Mouse (Mus musculus) kidney, adult 11 months (tissue): ENCODE results near the gene Car7.

Experiments used
- DNase-seq: peaks from one replicate; pipeline ENCODE4 v3.0.0; 2022

The Car7 gene

DNA sequence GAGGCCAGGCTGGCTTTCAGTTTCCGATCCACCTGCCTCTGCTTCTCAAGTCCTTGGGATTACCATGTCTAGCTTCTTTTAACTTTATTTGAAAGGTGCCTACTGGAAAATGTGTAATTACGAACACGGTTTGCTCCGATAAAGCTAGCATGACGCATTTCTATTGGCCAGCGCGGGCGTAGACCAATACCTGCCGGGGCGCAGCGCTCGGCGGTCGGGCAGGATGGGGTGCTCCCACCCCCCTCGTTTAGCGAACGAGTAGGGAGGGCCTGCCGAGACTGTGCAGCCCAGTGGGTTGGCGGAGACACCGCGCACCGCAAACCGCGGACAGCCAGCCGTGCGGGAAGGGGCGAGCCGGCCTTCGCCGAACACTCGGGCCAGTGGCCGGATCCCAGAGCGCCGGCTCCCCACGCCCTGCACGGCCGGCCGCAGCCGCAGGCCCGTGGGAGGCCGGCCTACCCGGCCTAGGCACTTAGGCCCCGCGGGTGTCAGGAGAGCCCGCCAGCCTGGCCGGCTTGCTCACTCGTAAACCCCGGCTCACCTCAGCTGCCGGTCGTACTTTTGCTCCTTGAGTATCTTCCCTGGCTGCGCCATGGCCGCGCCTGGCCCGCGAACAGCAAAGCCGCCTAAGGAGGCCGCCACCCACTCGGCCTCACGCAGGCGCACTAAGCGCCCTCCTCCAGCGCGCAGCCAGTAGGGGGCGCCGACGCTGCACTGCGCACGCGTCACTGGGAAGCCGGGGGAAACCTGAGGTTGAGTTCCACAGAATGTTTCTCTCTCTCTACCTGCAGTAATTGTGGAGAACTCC lies at the start of gene Car7, which contains the start of gene Nae1:
Gene Car7, plus strand, starts transcription at position 719 of the 808 bp plus-strand sequence.
Gene Nae1, minus strand, starts transcription at position 667 of the 808 bp plus-strand sequence.
- DNase-seq, result peak; percentile 91

DNA sequence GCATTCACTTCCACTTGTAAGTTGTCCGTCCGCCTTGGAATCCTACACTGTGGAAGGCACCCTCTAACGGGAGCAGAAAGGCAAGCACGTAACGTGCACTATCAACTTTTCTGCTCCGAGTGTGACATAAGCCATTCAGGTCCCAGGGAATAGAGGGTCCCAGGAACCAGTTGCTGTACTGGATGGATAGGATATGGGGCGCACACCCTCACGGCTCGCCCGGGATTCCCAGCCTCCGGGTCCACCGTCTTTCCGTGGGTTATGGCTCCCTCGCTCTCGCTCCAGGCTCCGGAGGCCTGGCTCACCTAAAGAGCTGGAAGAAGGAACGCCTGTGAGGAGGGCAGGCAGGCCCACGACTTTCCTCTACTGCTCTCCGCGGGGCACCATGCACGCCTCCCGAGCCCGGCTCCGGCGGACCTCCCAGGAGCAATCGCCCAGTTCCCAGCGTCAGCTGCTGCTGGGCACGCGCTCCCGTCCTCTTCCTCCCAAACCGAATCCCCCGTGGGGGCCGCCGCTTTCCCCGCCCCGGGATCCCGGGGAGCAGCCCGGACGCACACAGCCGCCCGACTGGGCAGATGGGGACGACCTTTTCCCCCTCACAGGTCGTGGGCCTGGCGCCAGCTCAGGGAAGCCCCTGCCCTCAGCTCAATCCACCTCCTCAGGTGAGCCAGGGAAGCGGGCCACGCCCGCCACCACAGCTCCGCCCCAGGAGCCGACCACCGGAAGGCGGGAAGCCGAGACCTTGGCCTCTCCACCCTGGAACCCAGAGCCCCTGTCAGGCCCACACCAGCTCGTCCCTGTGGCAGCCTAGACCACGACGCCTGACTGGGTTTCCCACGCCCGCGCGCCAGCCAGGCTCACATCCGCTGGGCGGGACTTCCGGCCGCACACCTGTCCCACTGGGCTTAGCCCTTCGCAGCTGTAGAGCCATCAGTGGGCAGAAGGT lies 25.2 kb upstream of the Car7 start, which contains the start of gene Terb1:
Gene Terb1, minus strand, starts transcription at position 850 of the 946 bp plus-strand sequence.
- DNase-seq, result peak; percentile 40

DNA sequence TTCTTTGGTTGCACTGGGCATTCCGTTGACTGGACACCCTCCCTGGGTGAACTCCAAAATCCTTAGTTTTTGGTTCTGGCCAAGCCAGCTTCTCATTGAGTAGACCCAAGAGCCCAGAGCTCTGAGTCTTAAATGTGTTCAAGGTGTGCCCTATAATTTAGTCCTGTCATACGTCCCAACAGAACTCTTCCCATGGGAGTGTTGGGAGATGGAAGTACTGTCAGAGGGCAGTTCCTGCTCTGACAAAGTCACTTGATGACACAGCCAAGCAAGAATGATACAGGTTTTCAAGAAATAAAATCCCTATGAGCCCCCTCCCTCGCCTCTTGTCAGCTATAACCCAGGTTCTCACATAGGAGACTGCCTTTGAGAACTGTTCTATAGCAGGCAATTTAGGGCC lies 24.4 kb upstream of the Car7 start:
- no peak for DNase-seq

DNA sequence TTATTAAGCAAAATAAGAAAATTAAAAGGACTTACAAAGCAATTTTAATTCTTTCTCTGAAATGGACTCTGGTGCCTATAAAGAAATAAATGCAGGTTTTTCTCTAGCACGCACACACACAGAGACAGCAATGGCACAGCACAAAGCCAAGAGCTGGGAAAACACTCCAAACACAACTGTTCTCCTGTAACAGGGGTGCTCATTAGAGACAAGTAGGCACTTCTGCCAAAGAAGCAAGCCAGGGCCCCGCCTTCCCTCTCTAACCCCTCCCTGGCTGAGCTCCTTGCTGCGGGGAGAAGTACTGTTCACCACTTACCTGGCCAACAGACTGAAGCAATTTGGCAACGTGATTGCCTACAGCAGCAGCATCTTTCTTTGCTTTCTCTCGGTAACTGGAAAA lies 16.6 kb upstream of the Car7 start:
- no peak for DNase-seq

DNA sequence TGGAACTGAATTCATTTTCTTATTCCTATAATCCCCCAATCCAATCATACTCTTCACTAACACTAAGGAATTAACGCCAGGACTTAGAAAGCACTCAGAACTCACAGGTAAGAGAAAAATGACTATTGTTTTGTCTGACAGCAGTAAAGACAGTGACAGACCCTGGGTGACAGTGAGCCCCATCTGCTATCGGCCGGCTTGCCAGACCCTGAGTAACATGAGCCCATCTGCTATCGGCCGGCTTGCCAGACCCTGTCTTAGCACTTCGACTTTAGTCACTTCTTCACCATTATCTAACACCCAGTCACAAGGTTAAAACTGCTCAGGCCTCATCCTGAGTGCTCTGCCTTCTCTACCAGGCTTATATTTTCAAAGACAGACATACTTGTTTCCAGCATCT lies 4.8 kb upstream of the Car7 start:
- DNase-seq, result no peak

DNA sequence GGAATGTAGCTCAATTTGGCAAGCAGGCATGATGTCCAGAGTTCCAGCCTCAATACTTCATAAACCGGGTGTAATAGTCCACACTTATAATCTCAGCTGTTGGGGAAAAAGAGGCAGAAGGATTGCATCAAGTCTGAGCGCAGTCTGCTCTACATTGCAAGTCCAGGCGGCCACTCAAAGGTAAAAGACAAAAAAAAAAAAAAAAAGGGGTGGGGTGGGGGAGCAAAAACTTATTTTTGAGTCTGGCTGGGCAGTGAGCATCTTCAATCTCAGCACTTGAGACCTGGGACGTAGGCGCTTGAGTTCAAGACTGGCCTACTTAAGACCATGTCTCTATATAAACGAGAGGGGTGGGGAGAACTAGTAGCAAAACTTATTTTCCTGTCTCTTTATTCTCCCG lies 938 bp upstream of the Car7 start:
- DNase-seq, result no peak

DNA sequence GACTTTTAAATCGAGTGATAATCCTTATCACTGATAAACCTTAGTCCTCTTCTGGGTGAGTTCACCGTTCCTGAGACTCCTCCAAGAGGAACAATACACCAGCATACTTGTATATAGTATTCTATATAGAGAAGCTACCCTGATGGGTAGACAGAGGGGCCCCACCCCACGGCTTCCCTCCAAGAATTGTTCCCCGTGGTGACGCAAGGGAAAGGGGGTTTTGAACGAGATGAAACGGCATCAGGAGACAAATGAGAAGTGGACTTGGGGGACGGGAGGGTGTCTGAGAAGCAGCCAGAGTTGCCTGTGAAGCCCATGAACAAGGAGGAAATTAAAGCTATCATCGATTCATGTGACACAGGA lies 271 bp downstream of the Car7 start:
- DNase-seq, result peak; percentile 19

DNA sequence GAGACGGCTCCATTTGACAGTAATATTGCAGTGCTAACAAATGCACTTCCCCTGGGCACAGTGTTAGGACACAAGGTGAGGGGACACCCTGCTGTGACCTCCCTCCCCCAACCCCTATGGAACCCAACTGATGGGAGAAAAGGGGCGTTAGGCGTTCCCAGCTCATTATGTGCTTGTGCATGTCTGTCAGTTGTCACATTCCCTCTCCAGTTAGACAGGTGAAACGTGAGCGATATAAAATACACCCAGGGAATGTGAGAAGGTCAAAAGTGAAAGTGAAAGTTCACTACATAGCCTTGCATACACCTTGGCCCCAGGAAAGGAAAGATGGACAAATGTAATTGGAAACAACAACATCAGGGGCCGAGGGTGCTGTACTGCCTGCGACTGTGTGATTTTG lies 889 bp downstream of the Car7 start:
- no peak for DNase-seq

DNA sequence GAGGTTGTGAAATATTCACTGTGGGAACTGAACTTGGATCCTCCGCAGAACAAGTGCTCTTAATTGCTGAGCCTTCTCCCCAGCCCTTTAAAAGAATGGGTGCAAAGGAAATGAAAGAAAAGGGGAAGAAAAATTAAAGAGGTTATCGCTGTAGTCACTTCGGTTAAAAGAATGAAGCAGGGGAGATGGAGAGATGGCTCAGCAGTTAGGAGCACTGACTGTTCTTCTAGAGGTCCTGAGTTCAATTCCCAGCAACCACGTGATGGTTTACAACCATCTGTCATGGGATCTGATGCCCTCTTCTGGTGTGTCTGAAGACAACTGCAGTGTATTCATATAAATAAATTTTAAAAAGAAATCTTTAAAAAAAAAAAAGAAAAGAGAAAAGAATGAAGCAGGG lies 1.5 kb downstream of the Car7 start:
- no peak for DNase-seq

DNA sequence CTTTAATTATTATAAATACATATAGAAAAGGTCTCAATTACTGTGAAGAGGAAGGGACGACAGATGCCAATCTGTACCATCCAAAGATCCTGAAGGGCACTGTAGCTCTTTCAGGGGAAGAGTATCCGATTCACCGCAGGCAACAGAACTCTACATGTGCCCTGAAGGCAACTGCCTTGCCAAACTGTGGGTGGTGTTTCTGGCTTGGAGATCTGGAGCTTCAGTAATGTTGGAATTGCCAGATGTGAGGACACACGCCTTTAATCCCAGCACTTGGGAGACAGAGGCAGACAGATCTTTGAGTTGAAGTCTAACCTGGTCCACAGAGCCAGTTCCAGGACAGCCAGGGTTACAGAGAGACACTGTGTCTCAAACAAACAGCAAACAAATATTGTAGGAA lies 4.4 kb downstream of the Car7 start:
- no peak for DNase-seq

DNA sequence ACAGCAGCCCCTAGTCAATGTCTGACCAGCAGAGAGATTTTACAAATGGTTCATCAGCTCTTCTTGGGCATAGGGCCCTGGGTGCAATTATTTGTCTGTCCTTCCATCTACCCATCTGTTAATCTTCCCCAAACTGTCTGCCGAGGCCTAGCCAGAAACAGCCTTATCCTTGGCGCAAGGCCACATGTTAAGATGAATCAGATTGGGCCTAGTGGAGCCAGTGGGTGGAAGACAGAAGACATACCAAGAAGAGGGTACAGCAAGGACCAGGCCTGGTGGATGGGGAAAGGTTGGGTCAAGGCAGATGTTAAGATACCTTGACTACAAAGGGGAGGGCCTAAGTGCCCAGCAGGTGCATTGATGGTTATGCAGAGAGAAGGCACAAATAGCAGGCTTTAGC lies 5.1 kb downstream of the Car7 start:
- no peak for DNase-seq

DNA sequence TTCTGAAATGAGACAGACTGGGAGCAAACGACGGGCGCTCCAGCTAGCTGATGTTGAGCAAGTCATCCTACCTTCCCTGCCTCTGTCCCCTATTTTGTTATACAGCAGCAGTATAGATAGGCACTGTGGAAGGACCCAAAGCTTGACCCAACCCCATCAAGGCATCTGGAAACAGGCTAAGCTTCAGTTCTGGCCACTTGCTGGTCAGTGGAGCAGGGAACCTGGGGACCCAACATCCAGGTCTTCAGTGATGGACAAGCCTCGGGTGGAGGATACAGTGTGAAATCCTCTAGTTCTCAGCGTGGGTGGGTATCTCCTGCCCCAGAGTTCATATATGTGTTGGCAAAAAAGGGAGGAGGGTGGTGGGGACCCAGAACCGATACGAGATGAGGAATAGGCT lies 5.7 kb downstream of the Car7 start:
- DNase-seq, result no peak

DNA sequence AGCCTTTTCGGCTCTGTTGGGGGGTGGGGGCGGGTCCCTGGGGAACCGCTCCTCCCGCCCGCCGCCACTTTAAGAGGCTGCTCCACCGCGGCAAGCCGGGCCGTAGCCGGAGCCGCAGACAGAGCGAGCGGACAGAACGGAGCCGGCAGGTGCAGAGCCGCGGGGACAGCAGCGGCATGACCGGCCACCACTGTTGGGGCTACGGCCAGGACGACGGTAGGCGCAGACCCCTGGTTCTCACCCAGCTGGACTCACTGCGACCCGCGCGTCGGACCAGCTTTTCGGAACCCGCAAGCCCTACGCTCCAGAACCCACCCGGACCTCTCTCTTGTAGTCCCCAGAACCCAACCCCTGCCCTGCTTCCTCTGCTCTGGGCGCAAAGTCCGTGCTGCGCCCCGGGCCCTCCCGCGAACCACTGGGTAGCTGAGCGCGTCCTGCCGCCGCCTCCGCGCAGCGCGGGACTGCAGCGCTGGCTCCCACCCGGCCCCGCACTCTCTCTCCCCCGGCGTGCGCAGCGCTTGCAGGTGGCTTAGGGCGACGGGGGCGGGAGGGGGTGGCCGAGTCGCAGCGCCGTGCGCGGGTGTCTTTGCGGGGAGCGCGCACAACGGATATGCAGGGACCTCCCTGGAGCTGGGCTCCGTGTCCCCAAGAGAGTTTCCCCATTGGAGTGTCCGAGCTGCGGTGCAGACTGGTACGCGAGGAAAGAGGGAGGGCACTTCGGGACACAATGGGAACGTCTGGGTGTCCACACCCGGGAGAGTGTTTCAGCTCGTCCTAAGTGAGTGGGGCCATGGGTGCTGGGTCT lies 6.4 kb downstream of the Car7 start:
- DNase-seq, result no peak

DNA sequence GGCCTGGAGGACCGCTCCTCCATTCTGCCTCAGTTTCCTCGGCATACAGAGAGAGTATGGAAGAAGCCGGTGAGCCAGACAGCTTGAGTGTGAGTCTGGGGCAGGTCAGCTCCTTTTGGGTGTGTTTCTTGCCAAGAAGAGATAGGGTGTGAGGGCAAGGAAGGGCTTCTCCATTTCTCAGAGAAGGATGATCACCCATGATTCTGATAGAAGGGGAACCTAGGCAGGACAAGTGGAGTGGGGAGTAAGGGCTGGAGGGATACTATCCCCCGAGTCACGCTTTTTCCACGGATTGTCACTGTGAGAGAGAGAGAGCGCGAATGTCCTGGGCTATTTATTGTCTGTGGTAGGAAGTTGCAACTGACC lies 7.0 kb downstream of the Car7 start:
- no peak for DNase-seq

DNA sequence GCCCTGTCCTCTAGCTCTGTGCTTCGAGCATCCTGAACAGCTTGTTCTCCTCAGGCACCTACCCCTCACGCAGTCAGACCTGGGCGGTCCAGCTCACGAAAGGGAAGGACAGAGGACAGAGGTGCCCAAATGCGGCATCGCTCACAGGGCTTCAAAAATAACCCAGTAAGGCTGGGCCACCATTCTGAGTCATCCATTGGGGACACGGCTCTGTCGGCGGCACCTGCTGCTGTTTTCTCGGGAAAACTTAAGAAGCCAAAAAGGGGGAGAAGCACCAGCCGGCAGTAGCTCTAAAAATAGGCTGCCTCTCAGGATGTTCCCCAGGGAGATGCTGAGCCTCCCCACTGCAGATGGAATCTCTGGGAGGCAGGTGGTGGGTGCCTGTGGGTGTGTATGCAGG lies 7.7 kb downstream of the Car7 start:
- DNase-seq, result no peak

DNA sequence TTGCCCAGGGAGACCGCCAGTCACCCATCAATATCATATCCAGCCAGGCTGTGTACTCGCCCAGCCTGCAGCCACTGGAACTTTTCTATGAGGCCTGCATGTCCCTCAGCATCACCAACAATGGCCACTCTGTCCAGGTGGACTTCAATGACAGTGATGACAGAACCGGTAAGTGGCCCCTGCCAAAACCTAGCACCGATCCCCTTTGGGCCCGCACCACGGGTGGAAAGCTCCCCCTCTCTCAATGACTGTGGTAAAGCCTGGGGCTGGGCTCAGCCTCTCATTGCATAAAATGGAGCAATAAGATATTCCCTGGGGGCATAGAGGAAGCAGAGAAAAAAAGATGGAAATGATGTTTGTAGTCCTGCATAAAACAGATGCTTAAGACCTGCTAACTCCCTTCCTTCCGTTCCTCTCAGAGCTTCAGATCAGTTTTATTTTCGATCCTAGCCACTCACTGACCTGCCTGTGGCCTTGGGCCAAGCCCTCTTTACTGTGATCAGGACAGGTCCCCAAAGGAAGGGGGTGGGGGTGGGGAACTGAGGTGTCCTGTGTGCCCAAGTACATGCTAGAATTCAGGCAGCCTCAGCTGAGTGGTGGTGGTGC lies 9.1 kb downstream of the Car7 start:
- no peak for DNase-seq

DNA sequence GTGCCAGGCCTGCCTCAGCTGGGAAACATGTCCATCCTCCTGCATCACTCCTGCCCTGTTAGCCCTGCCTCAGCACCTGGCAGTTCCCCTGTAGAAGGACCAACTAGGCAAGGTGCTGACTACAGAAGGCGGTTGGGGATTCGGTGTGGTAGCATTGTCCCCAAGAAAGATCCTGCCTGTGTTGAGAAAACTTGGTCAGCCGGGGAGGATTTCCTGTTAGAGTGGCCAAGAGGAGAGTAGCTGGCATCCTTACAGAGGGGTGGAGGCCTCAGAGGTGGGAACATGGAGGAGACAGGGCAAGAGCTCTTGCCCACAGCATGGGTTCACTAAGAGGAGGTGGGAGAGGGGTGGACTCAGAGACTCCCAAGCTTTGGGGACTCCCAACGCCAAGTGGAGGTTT lies 20.7 kb downstream of the Car7 start:
- DNase-seq, result no peak

DNA sequence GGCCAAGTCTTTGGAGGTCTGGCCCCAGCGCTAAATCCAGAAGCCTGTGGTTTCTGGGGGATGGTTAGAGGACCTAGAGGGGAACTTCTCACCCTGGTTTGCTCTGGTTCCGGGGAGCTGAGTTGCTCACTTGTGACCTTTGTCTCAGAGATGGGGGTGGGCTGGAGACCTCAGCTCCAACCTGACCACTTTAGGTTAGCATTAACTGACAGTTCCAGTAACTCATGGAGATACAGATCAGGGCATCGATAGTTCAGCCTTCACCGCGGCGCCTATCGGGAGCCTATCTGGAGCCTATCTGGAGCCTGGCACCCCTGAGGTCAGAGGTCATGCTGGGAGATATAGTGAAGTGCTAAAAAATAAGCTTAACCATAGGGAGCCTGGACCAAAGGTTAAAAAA lies 22.7 kb downstream of the Car7 start:
- no peak for DNase-seq

DNA sequence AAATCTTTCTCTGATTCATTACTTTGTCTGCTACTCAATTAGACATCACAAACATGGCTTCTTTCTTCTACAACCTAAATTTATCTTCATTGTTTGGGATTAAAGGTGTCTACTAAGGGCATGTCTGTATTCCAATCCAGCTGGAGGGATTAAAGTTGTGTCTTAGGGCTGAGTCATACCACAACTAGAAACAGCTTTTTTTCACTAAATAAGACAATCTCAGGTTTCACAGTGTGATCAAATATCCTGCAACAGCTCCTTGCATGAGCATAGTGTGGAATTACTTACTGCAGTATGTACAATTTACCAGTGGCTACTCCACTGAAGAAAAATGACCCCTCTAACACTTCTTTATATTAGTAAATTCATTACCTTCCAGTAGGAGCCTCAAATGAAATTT lies 26.2 kb downstream of the Car7 start:
- DNase-seq, result no peak

DNA sequence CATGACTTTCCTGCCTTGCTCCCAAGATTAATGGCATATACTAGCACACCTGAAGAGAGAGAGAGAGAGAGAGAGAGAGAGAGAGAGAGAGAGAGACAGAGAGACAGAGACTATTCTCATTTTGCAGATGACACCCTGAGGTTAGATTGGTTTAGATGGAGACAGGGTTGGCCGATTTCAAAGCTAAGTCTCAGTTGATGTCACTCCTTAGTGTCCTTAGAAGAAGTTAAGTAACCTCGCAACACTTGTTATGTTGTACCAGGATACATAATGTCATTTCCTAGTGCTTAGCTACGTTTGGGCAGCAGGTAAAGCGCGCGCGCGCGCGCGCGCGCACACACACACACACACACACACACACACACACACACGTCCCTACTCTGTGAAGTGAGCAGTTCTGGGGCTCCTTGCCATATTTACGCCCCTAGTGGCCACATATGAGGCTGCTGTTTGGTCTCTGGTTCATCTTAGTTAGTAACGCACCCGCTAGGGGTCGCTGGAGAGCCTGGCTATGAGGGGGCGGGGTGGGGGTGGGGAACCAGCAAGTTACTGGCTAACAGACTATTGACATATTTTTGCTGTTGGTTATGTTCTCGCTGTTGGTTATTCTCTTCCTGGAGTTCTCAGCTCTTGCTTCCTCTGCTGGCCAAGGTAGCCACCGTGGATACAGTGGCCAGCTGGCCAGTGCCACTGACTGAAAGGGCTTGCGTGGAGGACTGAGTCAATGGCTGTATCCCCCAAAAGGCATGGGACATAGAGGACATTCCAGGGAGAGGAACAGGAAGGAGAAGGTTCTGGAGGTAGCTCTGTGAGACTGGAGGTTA lies 30.4 kb downstream of the Car7 start:
- peak; percentile 85 for DNase-seq

DNA sequence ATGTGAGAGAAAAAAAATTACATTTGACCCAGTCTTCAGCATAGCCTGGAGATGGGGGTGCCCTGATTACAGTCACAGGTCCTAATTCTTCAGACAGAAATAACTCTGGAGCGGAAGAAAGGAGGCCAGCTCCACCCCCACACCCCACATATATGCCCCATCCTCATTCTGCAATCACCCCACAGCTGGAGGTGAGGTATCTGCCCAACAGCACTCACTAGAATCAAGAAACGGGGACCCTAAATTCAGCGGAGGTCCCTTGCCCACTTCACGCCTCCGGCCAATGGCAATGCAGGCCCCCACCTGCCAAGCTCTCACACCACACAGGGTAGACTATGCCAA lies 30.9 kb downstream of the Car7 start:
- no peak for DNase-seq

DNA sequence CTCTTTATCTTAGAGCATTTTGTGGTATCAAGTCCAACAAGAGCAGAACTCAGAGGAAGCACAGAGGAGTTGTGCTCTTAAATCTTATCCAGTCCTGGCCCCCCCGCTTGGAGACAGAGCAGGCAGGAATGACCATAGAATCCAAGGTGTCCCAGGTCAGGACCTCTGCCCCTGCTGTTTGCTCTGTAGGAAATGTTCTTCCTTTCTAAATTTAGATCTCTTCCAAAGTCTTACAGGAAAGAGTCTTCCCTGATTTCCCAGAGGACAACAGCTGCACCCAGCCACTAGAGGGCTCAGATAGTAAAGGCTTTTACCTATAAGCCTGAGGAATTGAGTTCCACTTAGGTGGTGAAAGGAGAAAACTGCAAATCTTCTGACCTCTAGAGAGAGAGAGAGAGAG lies 35.1 kb downstream of the Car7 start:
- peak; percentile 57 for DNase-seq
